Mouse (Mus musculus) retina, embryonic 14.5 days (tissue): Measurements from ENCODE around the gene Hist2h3c2.

Source experiments
- DNase-seq: peaks from one replicate; pipeline ENCODE4 v3.0.0-alpha.2; 2015; ENCODE audit warnings: low spot score

Gene Hist2h3c2

GRCm38 (mm10) chr3:96196437-96197128 is 42.3 kb downstream of the Hist2h3c2 start:
- no peak for DNase-seq

- no peak for DNase-seq
Observed at GRCm38 (mm10) chr3:96195616-96196313, 43.2 kb downstream of the Hist2h3c2 start.

- DNase-seq: no peak
Observed at GRCm38 (mm10) chr3:96194966-96195365, 44.0 kb downstream of the Hist2h3c2 start.

- DNase-seq: no peak
Observed at GRCm38 (mm10) chr3:96192977-96193376, 46.0 kb downstream of the Hist2h3c2 start.
